Comparison of ENCODE assay signal across 30 mouse cellular contexts in the genomic region with DNA sequence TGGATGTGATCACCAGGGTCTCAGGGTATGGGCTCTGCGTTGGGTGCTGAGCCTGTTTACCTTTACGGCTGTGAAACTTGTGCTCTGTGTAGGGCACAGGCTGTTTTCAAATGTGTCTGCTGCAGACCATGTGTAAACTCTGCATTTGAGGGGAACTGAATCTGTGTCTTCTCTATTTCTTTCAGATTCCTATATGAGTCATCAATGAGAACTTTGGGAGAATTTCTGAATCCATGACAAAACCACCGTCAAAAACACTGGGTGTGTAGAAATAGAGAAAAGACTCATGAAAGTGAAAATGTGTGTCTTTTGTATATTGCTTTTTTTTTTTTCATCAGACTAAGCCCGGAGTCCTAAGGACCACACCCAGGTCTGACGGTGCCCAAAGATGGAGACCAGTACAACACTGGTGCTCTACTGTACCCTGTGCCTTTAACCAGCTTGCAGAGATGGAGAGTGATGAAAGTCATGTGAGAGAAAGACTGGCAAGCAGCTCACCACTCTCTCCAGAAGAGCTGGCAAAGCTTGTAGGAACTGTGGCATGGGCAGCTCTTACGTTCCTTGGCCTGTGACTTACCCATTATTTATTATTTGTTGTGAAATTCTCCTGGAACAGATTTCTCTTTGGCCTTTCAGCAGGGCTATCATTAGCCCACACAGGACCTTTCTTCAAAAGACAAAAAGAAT. TPM values are rescaled to one million over a fixed set of nuclear protein-coding genes. Genes with fewer than 3 reads are reported as not detected.
A peak's percentile ranks its signal among the peaks of the same experiment; 100 is the strongest.
DNase-seq lines count a peak whose midpoint lies in the region; TF ChIP-seq lines count a peak whose summit lies in the region.
"Had no signal": no experiment of that assay in that cellular context is flagged by ENCODE, and none has a peak within 500 bp of the region (broad histone marks: within the 10 kb centered on the region; RNA-seq: fewer than 3 reads in every experiment).

No protein-coding gene starts in this region.

- no peaks in the 10 kb centered on the region for H3K27me3 ChIP-seq in spleen, adult 2 months (ENCODE audit: control insufficient read depth, insufficient read depth, low read length)
- H3K27me3 ChIP-seq in kidney, adult 2 months (replicated peaks; ENCODE audit: control insufficient read depth, insufficient read depth, low read length) = no peaks in the 10 kb centered on the region
- H3K27me3 ChIP-seq: forebrain, embryonic 15.5 days; limb, embryonic 12.5 days; liver, embryonic 13.5 days; neural tube, embryonic 13.5 days; Patski; stomach, embryonic 15.5 days had no signal

- no peak overlapping the region for H3K4me3 ChIP-seq in spleen, adult 2 months (ENCODE audit: extremely low read depth, insufficient read depth, insufficient read length)
- H3K4me3 ChIP-seq in kidney, adult 2 months (ENCODE audit: insufficient read depth, low read depth, low read length) = no peak overlapping the region
- H3K4me3 ChIP-seq in left cerebral cortex, adult 2 months = no peak overlapping the region
- H3K4me3 ChIP-seq: forebrain, embryonic 15.5 days; layer of hippocampus, adult 2 months; limb, embryonic 12.5 days; liver, embryonic 13.5 days; neural tube, embryonic 13.5 days; stomach, embryonic 15.5 days had no signal

- peak; percentile 35 for DNase-seq in adrenal gland, adult 2 months
- no peak for DNase-seq in adrenal gland, postnatal 25 days
- no peak for DNase-seq in spleen, adult 2 months (ENCODE audit: low read depth in 1 of 2, low spot score in 2 of 2)
- no peak for DNase-seq in spleen, postnatal 10 days (ENCODE audit: low spot score in 2 of 2)
- peak; percentile 58 for DNase-seq in fibroblast of lung, adult 2 months (ENCODE audit: low read depth)
- no peak for DNase-seq in kidney, adult 2 months
- no peak for DNase-seq in left cerebral cortex, adult 2 months (ENCODE audit: extremely low spot score in 1 of 2, low spot score in 2 of 2)
- DNase-seq in testis, postnatal 14 days (ENCODE audit: low spot score) = no peak
- DNase-seq: cerebellum, adult 8-10 months; cerebellum, postnatal 36 days; gastrocnemius, postnatal 25 days; kidney, adult 8-10 months; kidney, postnatal 14 days; liver, embryonic 13.5 days; lung, adult 2 months; lung, postnatal 36 days; midbrain, embryonic 14.5 days; retina, postnatal 1 day; right cerebral cortex, postnatal 25 days; thymus, adult 18-20 months; thymus, postnatal 36 days had no signal

- no peak for TF ChIP-seq CTCF in spleen, adult 2 months (IDR thresholded peaks at IDR 0.05; ENCODE audit: extremely low read depth, insufficient read depth, insufficient read length, insufficient replicate concordance)
- no peak for TF ChIP-seq CTCF in kidney, adult 2 months (conservative IDR thresholded peaks at IDR 0.05; ENCODE audit: insufficient read depth, insufficient read length, low read depth, low read length)
- no peak for TF ChIP-seq CTCF in left cerebral cortex, adult 2 months (IDR thresholded peaks at IDR 0.05)

- 90% methylated on average over 6 of the region's 6 CpGs for WGBS in spleen, adult 2 months
- 93% methylated on average over 6 of the region's 6 CpGs for WGBS in kidney, adult 2 months

- H3K4me1 ChIP-seq in spleen, adult 2 months (ENCODE audit: control insufficient read depth, insufficient read depth, insufficient read length) = no peaks in the 10 kb centered on the region
- no peaks in the 10 kb centered on the region for H3K4me1 ChIP-seq in kidney, adult 2 months (ENCODE audit: control insufficient read depth, insufficient read depth, low read length)
- H3K4me1 ChIP-seq: forebrain, embryonic 15.5 days; limb, embryonic 12.5 days; liver, embryonic 13.5 days; neural tube, embryonic 13.5 days; stomach, embryonic 15.5 days had no signal

- H3K27ac ChIP-seq in spleen, adult 2 months (ENCODE audit: insufficient read depth, low read length) = peak overlapping the region; percentile 45; the same call in 1 of the 2 replicates
- no peak overlapping the region for H3K27ac ChIP-seq in kidney, adult 2 months (ENCODE audit: insufficient read depth, low read depth, low read length)
- no peak overlapping the region for H3K27ac ChIP-seq in left cerebral cortex, adult 2 months
- H3K27ac ChIP-seq: forebrain, embryonic 15.5 days; hindbrain, embryonic 14.5 days; layer of hippocampus, adult 2 months; limb, embryonic 12.5 days; liver, embryonic 13.5 days; neural tube, embryonic 13.5 days; stomach, embryonic 15.5 days had no signal

- intact Hi-C loops in left cerebral cortex, adult 2 months (cut with DNase I) = no loop called here

- H3K36me3 ChIP-seq in spleen, adult 2 months (ENCODE audit: control insufficient read depth, insufficient read depth, low read length) = no peaks in the 10 kb centered on the region
- H3K36me3 ChIP-seq in kidney, adult 2 months (ENCODE audit: control insufficient read depth, insufficient read depth, low read length) = no peaks in the 10 kb centered on the region

- TF ChIP-seq POLR2A in spleen, adult 2 months (IDR thresholded peaks at IDR 0.05; ENCODE audit: low read depth, low read length) = no peak
- no peak for TF ChIP-seq POLR2A in kidney, adult 2 months (IDR thresholded peaks at IDR 0.05; ENCODE audit: low read depth, low read length)

RNA-seq across cellular contexts. Expression of a gene that starts 25.0 kb away (rescaled TPM):
- total RNA-seq in adrenal gland, adult 2 months (2021) = 10 to 100 TPM; 17.4 to 25.4 TPM
- 18.7 and 22.3 TPM in 2 replicates for polyA plus RNA-seq in adrenal gland, adult 2 months (2012; rRNA removed)
- total RNA-seq in adrenal gland, postnatal 25 days (2021) = 15.1 and 21.7 TPM in 2 replicates
- polyA plus RNA-seq in spleen, adult 2 months (2012; rRNA removed) = 0.77 and 0.96 TPM in 2 replicates
- 0.77 and 0.91 TPM in 2 replicates for polyA plus RNA-seq in kidney, adult 2 months (2012; rRNA removed)
- total RNA-seq in left cerebral cortex, adult 2 months (2021) = 100 to 1,000 TPM; 339 to 346 TPM
- total RNA-seq: gastrocnemius, postnatal 25 days; heart, postnatal 25 days; megakaryocyte-erythroid progenitor cell, adult 5-6 weeks had no signal
- polyA plus RNA-seq: Patski had no signal

RNA-seq across cellular contexts. Expression of a gene that starts 55.3 kb away (rescaled TPM):
- 1 to 10 TPM; 3.7 to 5.2 TPM for total RNA-seq in adrenal gland, adult 2 months (2021)
- 0.37 and 0.44 TPM in 2 replicates for polyA plus RNA-seq in adrenal gland, adult 2 months (2012; rRNA removed)
- 10.8 and 14.1 TPM in 2 replicates for total RNA-seq in adrenal gland, postnatal 25 days (2021)
- 3.0 and 4.3 TPM in 2 replicates for polyA plus RNA-seq in spleen, adult 2 months (2012; rRNA removed)
- 0.73 and 0.89 TPM in 2 replicates for polyA plus RNA-seq in kidney, adult 2 months (2012; rRNA removed)
- 1 to 10 TPM; 5.0 to 5.1 TPM for total RNA-seq in left cerebral cortex, adult 2 months (2021)

Comparison
In these comparisons a context has a peak if more than half of its experiments do, and no peak if none do; other contexts are left out.
1. DNase-seq: peak in adrenal gland, adult 2 months (single experiment) and fibroblast of lung, adult 2 months (single experiment); none in adrenal gland, postnatal 25 days (single experiment), spleen, adult 2 months (0 of 2), spleen, postnatal 10 days (0 of 2), kidney, adult 2 months (single experiment), left cerebral cortex, adult 2 months (0 of 2) and testis, postnatal 14 days (single experiment).
2. RNA of a gene that starts 25.0 kb away (total RNA-seq): 339 to 346 TPM in left cerebral cortex, adult 2 months; 17.4 to 25.4 TPM in adrenal gland, adult 2 months and 15.1 to 21.7 TPM in adrenal gland, postnatal 25 days; every median in the first group is over 10 times any median in the second.